Mouse (Mus musculus): ENCODE results near the gene Polr2f.
A peak's percentile ranks its signal among the peaks of the same experiment; 100 is the strongest.

The Polr2f gene

GRCm38 (mm10) chr15:79140866-79141565 is at the start of gene Polr2f, which contains the start of gene 1700088E04Rik:
TSS of gene Polr2f (plus strand) at chr15:79141009.
TSS of gene 1700088E04Rik (minus strand) at chr15:79141253.
- DNase-seq: peak; percentile 97

- no peak for DNase-seq
These were observed 48.5 kb upstream of the Polr2f start for GRCm38 (mm10) chr15:79092284-79092683.

- peak; percentile 27 to 43 for DNase-seq
These were observed 47.5 kb upstream of the Polr2f start for GRCm38 (mm10) chr15:79093083-79093839.

GRCm38 (mm10) chr15:79095483-79095882 is 45.3 kb upstream of the Polr2f start:
- DNase-seq: no peak

GRCm38 (mm10) chr15:79096556-79096955 is 44.3 kb upstream of the Polr2f start:
- DNase-seq: no peak

GRCm38 (mm10) chr15:79097135-79097534 is 43.7 kb upstream of the Polr2f start:
- DNase-seq: no peak

- DNase-seq: peak; percentile 47 to 67
These were observed 43.2 kb upstream of the Polr2f start for GRCm38 (mm10) chr15:79097611-79098025.

- DNase-seq: no peak
These were observed 42.6 kb upstream of the Polr2f start for GRCm38 (mm10) chr15:79098220-79098619.

GRCm38 (mm10) chr15:79098868-79099267 is 41.9 kb upstream of the Polr2f start:
- DNase-seq: no peak

GRCm38 (mm10) chr15:79099456-79099855 is 41.4 kb upstream of the Polr2f start:
- no peak for DNase-seq

GRCm38 (mm10) chr15:79100391-79100790 is 40.4 kb upstream of the Polr2f start:
- DNase-seq: no peak

GRCm38 (mm10) chr15:79101531-79101930 is 39.3 kb upstream of the Polr2f start:
- DNase-seq: no peak

GRCm38 (mm10) chr15:79103264-79103663 is 37.5 kb upstream of the Polr2f start:
- no peak for DNase-seq

- no peak for DNase-seq
These were observed 35.0 kb upstream of the Polr2f start for GRCm38 (mm10) chr15:79105804-79106203.

GRCm38 (mm10) chr15:79107966-79108365 is 32.8 kb upstream of the Polr2f start:
- DNase-seq: no peak

GRCm38 (mm10) chr15:79108421-79109320 is 32.1 kb upstream of the Polr2f start, which contains the start of gene Micall1:
TSS of gene Micall1 (plus strand) at chr15:79108898.
- DNase-seq: peak; percentile 77 to 82

- peak in 1 of 2 experiments; percentile 62 for DNase-seq
These were observed 31.4 kb upstream of the Polr2f start for GRCm38 (mm10) chr15:79109321-79109934.

- DNase-seq: no peak
These were observed 30.8 kb upstream of the Polr2f start for GRCm38 (mm10) chr15:79110031-79110430.

GRCm38 (mm10) chr15:79110528-79110927 is 30.3 kb upstream of the Polr2f start:
- DNase-seq: no peak

GRCm38 (mm10) chr15:79111774-79112173 is 29.0 kb upstream of the Polr2f start:
- no peak for DNase-seq

GRCm38 (mm10) chr15:79115276-79115675 is 25.5 kb upstream of the Polr2f start:
- DNase-seq: no peak

GRCm38 (mm10) chr15:79119491-79119890 is 21.3 kb upstream of the Polr2f start:
- DNase-seq: no peak
